Mouse (Mus musculus): ENCODE measurements around the gene Tgfbi.

GRCm38 (mm10) chr13:56664256-56665170, 55.2 kb downstream of the Tgfbi start:
- no peak for TF ChIP-seq CTCF (IDR thresholded peaks at IDR 0.05; ENCODE audit: extremely low read depth, insufficient read depth, low read length)
- TF ChIP-seq POLR2A (IDR thresholded peaks at IDR 0.05; ENCODE audit: extremely low read depth, insufficient read depth, low read length): no peak
